In the genomic region with DNA sequence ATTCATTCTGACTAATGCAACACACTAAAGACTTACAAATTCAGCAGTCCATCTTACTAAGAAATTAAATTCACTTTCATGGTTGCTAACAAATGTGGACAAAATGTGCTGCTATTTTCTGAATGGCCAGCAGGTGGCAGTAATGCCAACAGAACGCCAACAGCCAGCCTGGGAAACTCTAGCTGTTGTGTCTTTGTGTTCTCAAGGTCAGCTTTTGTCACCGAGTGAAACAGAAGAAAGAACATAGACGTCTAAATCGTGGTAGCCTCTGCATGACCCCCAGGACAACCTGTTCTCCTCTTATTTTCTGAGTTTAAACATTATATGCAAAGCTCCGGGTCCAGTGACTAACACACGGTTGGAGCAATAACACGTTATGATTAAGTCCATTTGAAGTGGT, we compare ENCODE assay signal across 8 mouse cellular contexts. TPM values are rescaled to one million over a fixed set of nuclear protein-coding genes. Genes with fewer than 3 reads are reported as not detected.
DNase-seq lines count a peak whose midpoint lies in the region; ATAC-seq and TF ChIP-seq lines count a peak whose summit lies in the region.

No protein-coding gene starts in this region.

- CTCF ChIA-PET in Patski (lab: Charles Lee), result interaction anchor here (0.8 to 3.8 kb wide), 9 partner anchors 10 to 468 kb away, joined by 3 to 25 read pairs (median 6); no protein-coding TSS in a partner anchor

- H3K4me1 ChIP-seq in heart, embryonic 10.5 days, result peaks cover 16% of the 10 kb centered on the region; the same call in 1 of the 2 replicates

- no peaks in the 10 kb centered on the region for H3K9me3 ChIP-seq in heart, embryonic 10.5 days

- WGBS in heart, embryonic 10.5 days, result 35% methylated on average over 7 of the region's 7 CpGs

- peaks cover under 1% of the 10 kb centered on the region for H3K36me3 ChIP-seq in C2C12 (ENCODE audit: control insufficient read depth, insufficient read depth)
- H3K36me3 ChIP-seq in heart, embryonic 10.5 days, result peaks cover 3% of the 10 kb centered on the region; the same call in 1 of the 2 replicates

- no peak overlapping the region for H3ac ChIP-seq in C2C12 (ENCODE audit: control insufficient read depth, insufficient read length, low read depth)

- peak overlapping the region; percentile 72; the same call in 1 of the 2 replicates for H3K27ac ChIP-seq in heart, embryonic 10.5 days

- no peak for ATAC-seq in Patski

- TF ChIP-seq CTCF in C2C12 (IDR thresholded peaks at IDR 0.05; ENCODE audit: control insufficient read depth, insufficient read depth, insufficient read length) (peak; percentile 57), Patski (IDR thresholded peaks at IDR 0.05) (peak; percentile 95)

- no peak overlapping the region for H3K4me3 ChIP-seq in C2C12 (ENCODE audit: insufficient read depth, poor library complexity, severe bottlenecking)
- H3K4me3 ChIP-seq in heart, embryonic 10.5 days, result no peak overlapping the region

- H3K79me2 ChIP-seq in C2C12 (ENCODE audit: control insufficient read depth, insufficient read depth), result no peaks in the 10 kb centered on the region

- in situ Hi-C loops in Patski (cut with MboI; ENCODE audit: low pct_unique_long_range_greater_than_20kb), result loop anchor here (5.0 to 25.0 kb wide), 3 partner anchors 430 to 705 kb away; no protein-coding TSS in a partner anchor

- H3K27me3 ChIP-seq in C2C12 (ENCODE audit: control insufficient read depth, insufficient read depth, insufficient read length) (no peaks in the 10 kb centered on the region), Patski (no peaks in the 10 kb centered on the region)
- H3K27me3 ChIP-seq in heart, embryonic 10.5 days (ENCODE audit: insufficient read depth, poor library complexity, severe bottlenecking), result no peaks in the 10 kb centered on the region

- POLR2A ChIA-PET in Patski (lab: Charles Lee), result interaction anchor here (1.2 to 1.4 kb wide), 2 partner anchors 9 to 12 kb away, joined by 3 to 4 read pairs; no protein-coding TSS in a partner anchor

- H3K79me3 ChIP-seq in C2C12 (ENCODE audit: low read depth), result no peaks in the 10 kb centered on the region

- DNase-seq in Patski (ENCODE audit: low read depth, low spot score), result peak; percentile 44
- DNase-seq in cerebellum, postnatal 10 days, result peak; percentile 77 to 85
- DNase-seq in heart, embryonic 10.5 days (ENCODE audit: low spot score), result peak; percentile 86
- peak; percentile 39 for DNase-seq in layer of hippocampus, adult 9-11 months
- DNase-seq in lung, postnatal 14 days, result peak; percentile 73
- DNase-seq in retina, postnatal 1 day, result peak; percentile 86
- peak; percentile 23 to 53 for DNase-seq in urinary bladder, postnatal 36 days (ENCODE audit: low spot score in 2 of 2)

TF ChIP-seq in C2C12, 6 proteins besides CTCF, POLR2A, EP300 and RAD21:
- TF ChIP-seq USF1 (IDR thresholded peaks at IDR 0.05; ENCODE audit: low read depth) (no peak), CEBPB (IDR thresholded peaks at IDR 0.05; ENCODE audit: low read depth) (no peak), MYOD1 (IDR thresholded peaks at IDR 0.05; ENCODE audit: control insufficient read depth, insufficient read length, low read depth) (no peak), MAX (IDR thresholded peaks at IDR 0.05) (no peak), FOSL1 (IDR thresholded peaks at IDR 0.05; ENCODE audit: insufficient read depth, low read length, poor library complexity, severe bottlenecking) (no peak), MYOG (IDR thresholded peaks at IDR 0.05; ENCODE audit: control insufficient read depth, extremely low read depth, insufficient read length) (no peak)

RNA-seq across cellular contexts. Expression of gene Rpap3, which starts 38.2 kb away (rescaled TPM):
- polyA plus RNA-seq in C2C12 (2012; fragmentation: generic; extraction: Trizol), result 16.4 TPM
- polyA plus RNA-seq in Patski (2021), result 32.9 TPM
- polyA plus RNA-seq in heart, embryonic 10.5 days (2016; fragmentation: Nextera tagmentation; extraction: Ambion mirVana), result 24.0 and 27.1 TPM in 2 replicates
